Mouse (Mus musculus) R1 (cell line): ENCODE data around the gene Pafah1b2.

Source experiments
- DNase-seq: peaks from one replicate; pipeline ENCODE4 v3.0.0-alpha.2; 2018; ENCODE audit warnings: low read depth, low spot score

Pafah1b2 gene

DNA sequence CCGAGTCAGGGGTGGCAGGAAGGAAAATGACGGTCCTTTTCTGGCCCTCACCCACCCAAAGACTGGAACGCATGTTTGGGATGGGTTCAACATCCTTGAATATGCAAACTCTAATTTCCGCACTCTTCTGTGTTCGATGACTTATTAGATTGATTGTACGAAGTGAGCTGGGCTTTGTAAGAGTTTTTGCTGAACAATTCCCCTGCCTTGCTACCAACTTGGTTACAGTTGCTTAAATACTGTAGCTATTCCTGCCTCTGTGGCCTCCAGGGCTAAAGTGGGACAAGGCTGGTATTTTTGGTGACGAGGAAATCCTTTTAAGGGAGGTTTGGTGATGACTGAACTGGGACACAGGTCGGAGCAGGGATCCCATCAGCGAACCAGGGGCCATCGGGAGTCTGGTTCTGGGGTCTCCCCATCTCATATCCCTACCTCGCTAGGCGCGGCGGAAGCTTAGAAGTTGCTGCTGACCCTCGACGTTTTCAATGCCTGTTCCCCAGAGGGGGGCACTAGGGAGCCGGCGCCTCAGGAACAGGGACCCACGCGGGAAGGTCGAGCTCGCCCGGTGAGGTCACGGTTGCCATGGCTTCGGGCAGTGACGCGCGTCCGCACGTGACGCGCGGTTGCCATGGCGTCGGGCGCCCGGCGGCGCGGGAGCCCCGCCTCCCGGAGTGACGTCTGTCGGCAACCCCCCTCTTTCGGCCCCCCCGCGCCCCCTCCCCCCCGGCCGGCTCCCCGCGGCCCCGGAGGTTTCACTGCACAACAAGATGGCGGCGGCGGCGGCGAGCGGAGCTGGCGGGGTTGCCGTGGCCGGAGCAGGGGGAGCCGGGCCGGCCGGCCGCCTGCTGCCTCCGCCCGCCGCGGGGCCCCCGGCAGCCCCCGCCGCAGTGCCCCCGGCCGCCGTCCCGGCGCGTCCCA lies at the start of gene Pafah1b2, which contains the start of gene Sik3:
Gene Pafah1b2 (minus strand): TSS at position 600 of the 918 bp plus-strand sequence.
Gene Sik3 (plus strand): TSS at position 730 of the 918 bp plus-strand sequence.
- peak; percentile 93 for DNase-seq

- no peak for DNase-seq
These were observed 49.4 kb upstream of the Pafah1b2 start for GRCm38 (mm10) chr9:46061696-46062425.

GRCm38 (mm10) chr9:46060249-46060648 lies 47.8 kb upstream of the Pafah1b2 start:
- DNase-seq = no peak

DNA sequence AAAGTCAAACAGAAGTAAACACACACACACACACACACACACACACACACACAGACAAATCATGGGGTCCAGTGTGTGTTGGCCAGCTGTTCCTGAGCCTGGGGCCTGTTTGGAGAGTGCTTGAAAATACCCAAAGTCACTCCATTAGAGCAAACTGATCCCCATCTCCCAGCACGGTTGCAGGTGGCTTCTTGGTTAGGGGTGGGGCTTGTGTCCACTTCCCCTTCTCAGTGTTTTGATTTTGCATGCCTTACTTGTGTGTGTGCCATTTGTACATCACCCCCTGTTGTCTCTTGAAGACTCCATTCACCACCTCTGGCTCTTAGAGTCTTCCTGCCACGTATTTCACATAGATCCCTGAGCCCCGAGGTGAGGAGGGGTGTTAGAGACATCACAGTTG lies 45.6 kb upstream of the Pafah1b2 start:
- DNase-seq = no peak

DNA sequence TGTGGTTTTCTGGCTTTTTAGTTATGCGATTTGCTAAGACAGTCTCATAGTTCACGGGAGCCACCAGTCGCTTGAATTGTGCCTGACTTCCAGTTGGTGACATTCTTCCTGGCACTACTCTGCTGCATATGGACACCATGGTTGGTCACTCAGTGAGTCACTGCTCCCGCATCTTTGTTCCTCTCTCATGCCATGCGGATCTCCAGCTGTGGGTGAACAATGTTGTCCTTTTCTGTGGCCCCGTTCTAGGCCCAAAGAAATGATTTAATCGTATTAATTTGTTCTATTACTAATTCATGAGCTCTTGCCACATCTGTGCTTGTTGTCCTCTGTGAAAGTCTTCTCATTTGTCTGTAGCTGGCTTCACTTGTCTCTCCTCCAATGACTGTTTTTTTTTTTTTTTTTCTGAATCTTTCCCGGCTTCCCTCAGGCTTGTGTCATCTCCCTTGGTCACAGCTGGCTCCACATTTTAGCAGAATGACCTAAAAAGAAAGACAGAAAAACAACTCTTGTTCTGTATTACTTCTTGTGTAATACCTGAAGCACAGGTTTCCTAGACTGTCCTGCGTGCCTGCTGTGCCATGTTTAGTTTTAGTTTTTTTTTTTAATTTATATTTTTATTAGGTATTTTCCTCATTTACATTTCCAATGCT lies 40.6 kb upstream of the Pafah1b2 start:
- DNase-seq = no peak

GRCm38 (mm10) chr9:46050203-46050602 lies 37.7 kb upstream of the Pafah1b2 start:
- DNase-seq = no peak

- no peak for DNase-seq
These were observed 37.0 kb upstream of the Pafah1b2 start for GRCm38 (mm10) chr9:46049525-46049924.

- DNase-seq = no peak
These were observed 34.4 kb upstream of the Pafah1b2 start for GRCm38 (mm10) chr9:46046724-46047517.

DNA sequence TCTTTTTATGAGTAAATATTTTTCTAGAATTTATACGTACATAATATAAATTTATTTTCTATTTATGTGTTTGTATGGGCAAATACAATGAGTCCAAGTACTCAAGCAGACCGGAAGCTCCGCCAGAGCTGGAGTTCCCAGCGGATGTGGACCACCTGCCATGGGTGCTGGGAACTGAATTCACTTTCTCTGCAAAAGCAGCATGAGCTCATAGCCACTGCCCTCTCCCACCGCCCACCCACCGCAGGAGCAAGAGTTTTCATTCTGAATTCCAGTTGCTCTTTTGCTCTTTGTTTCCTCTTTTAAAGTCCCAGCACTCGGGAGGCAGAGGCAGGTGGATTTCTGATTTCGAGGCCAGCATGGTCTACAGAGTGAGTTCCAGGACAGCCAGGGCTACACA lies 31.1 kb upstream of the Pafah1b2 start:
- DNase-seq = peak; percentile 57

- no peak for DNase-seq
These were observed 29.9 kb upstream of the Pafah1b2 start for GRCm38 (mm10) chr9:46042387-46042786.

- no peak for DNase-seq
These were observed 28.7 kb upstream of the Pafah1b2 start for GRCm38 (mm10) chr9:46041186-46041585.

DNA sequence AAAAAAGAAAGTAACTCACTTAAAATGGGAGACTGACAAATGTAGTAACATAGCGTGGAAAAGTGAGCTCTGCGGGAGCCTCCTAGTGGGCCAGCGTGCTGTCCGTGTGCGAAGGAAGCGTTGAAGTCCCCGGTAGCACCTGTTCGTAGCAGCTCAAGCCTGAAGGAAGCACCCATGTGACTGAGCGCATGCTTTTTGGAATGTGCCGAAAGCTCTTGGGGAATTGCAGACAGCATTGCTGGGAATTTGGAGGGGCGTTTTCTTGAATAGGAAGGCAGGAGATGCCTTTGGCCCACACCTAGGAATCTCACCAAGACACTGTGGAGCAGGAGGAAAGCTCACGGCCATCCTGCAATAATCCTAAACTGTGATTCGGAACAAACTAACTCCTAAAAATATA lies 26.3 kb upstream of the Pafah1b2 start:
- peak; percentile 81 for DNase-seq

DNA sequence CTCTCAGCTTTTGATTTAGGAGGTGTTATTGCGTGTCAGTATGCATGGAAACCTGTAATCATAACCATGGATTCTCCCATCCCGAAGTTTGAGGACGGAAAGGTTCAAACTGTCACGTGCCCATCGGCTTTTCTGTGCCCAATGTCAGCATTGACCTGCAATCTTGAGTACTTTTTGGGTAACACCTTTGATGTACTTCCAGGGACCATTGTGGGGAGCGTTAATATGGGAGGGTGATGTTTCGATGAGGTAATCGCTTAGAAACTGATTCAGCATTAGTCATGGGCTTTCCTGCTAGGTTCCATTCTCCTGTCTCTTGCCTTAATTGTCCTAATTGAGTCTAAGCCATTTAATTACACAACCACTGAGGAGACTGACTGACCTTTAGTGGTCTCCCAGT lies 24.4 kb upstream of the Pafah1b2 start:
- DNase-seq = no peak

DNA sequence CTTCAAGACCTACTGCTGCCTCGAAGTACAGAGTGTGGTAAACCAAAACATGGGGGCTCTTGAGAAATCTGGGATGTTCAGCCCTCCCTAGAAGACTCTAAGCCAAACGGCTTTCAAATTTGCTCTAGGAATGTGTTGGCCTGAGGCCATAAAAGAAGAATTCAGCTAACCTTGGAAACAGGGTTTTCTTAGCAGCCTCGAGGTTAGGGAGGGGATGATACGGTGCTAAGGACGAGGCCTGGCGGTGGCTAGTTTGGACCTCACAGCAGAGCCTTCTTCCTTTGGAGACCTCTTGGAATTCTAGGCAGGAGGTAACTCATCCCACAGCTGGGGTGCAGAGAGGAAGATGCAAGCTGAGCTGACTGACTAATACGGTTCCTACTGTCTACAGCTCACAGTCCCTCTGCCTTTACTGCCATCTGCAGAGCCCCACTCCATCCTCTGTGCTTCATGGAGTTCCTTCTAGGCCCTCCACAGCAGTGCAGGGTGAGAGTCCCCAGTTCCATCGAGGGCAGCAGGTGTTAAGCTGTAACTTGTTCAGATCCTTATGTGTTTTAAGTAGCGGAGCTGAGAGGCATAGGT lies 22.9 kb upstream of the Pafah1b2 start:
- peak; percentile 91 for DNase-seq

- no peak for DNase-seq
These were observed 21.4 kb upstream of the Pafah1b2 start for GRCm38 (mm10) chr9:46033862-46034261.

DNA sequence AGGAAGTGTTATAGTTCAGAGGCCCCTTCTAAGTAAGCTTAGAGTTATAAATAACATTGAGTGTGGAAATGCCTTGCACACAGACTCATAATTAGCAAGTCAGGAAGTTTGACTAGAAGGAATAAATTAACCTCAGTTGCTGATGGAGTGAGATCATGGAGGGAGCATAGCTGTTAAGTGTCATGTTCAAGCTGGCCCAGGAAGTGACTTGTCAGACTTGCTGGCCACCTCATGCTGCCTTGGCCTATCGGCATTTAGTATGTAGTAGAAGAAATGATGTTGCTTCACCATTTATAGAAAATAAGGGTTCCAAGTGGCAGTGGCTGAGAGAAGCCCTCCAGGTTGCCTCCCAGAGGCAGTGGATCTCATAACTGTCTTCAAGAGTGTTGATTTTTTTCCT lies 20.6 kb upstream of the Pafah1b2 start:
- no peak for DNase-seq

DNA sequence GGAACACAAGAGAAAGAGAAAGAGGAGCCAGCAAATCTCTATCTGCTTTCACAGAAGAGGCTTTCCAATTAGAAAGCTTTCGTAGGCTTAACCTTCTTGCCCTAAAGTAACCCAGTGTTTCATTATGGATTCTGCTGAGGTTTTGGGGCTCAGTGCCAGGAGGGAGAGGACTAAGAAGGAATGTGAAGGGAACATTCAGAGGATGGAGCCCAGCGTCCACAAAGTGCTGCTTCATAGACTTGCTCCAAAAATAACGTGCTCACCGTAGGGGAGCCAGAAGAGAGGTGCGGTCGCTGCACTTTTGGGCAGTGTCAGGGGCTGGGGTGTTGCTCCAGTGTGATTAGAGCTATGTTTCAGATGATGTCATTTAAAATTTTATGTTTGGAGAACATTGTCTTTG lies 19.7 kb upstream of the Pafah1b2 start:
- DNase-seq = no peak

- peak; percentile 57 for DNase-seq
These were observed 18.5 kb upstream of the Pafah1b2 start for GRCm38 (mm10) chr9:46030968-46031367.

DNA sequence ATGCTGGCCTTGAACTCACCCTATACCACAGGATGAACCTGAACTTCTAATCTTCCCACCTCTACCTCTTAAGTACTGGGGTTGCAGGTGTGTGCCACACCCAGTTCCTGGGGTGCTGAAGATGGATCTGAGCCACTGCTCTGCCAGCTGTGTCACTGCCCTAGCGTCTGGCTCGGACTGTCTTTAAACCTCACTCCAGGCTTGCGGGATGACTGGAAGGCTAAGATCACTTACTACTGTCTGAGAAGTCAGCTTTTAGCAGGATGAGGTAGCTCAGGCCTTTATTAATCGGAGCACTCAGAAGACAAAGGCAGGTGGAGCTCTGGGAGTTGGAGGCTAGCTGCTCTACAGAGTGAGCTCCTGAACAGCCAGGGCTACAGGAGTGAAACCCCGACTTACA lies 17.7 kb upstream of the Pafah1b2 start:
- DNase-seq = peak; percentile 75

DNA sequence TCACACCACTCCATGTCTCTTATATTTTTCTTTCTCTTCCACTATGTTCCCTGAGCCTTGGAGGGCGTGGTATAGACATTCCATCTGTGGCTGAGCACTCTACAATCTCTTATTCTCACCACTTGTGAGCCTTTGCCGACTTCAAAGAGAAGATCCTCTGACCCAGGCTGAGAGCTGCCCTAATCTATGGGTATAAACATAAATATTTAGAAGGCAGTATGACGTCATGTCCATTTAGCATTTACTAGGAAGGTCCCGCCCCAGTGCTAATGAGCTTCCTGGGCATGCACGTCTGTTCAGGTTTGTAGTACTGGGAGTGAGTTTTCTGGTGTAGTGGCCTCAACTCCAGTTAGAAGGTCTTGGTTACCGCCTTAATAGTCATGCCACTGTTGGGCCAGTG lies 17.0 kb upstream of the Pafah1b2 start:
- DNase-seq = peak; percentile 85

GRCm38 (mm10) chr9:46027994-46028393 lies 15.5 kb upstream of the Pafah1b2 start:
- peak; percentile 76 for DNase-seq
